Mouse (Mus musculus) embryonic facial prominence, embryonic 11.5 days (tissue): ENCODE measurements around the gene Tbc1d10a. TPM values are rescaled to one million over a fixed set of nuclear protein-coding genes. Genes with fewer than 3 reads are reported as not detected.

Experiments used
- ATAC-seq: fragments of 200-750 bp; cut with Nextera tagmentation; replicated peaks from 2 replicates; pipeline ENCODE4 v1.8.0; 2017; ENCODE audit warnings: low read depth; ENCODE audit not compliant: insufficient number of reproducible peaks, low FRiP score, low TSS enrichment
- DNase-seq: peaks from one replicate; pipeline ENCODE4 v3.0.0-alpha.2; 2015; ENCODE audit warnings: low spot score
- H3K27ac ChIP-seq: fragments of 300-500 bp; sonication (generic); replicated peaks from 2 replicates; pipeline ENCODE4 v1.5.1; 2014; ENCODE audit warnings: mild to moderate bottlenecking, low read depth, low read length, control low read depth
- H3K27me3 ChIP-seq: fragments of 300-500 bp; sonication (generic); 2 replicates; pipeline ENCODE4 v1.6.1; 2014; ENCODE audit warnings: mild to moderate bottlenecking, low read length, moderate library complexity, mixed read lengths; ENCODE audit not compliant: control insufficient read depth, insufficient read depth
- H3K36me3 ChIP-seq: fragments of 300-500 bp; sonication (generic); replicated peaks from 2 replicates; pipeline ENCODE4 v1.6.1; 2014; ENCODE audit warnings: low read depth, mild to moderate bottlenecking, low read length, moderate library complexity, mixed read lengths; ENCODE audit not compliant: control insufficient read depth, insufficient read depth
- H3K4me1 ChIP-seq: fragments of 300-500 bp; sonication (generic); 2 replicates; pipeline ENCODE4 v1.6.1; 2014; ENCODE audit warnings: low read length, mixed read lengths; ENCODE audit not compliant: control insufficient read depth, insufficient read depth
- H3K4me2 ChIP-seq: fragments of 300-500 bp; sonication (generic); 2 replicates; pipeline ENCODE4 v1.6.1; 2014; ENCODE audit warnings: low read depth, mild to moderate bottlenecking, control low read depth, low read length, moderate library complexity
- H3K4me3 ChIP-seq: fragments of 300-500 bp; sonication (generic); 2 replicates; pipeline ENCODE4 v1.5.1; 2014; ENCODE audit warnings: low read depth, low read length, control low read depth
- H3K9ac ChIP-seq: fragments of 300-500 bp; sonication (generic); replicated peaks from 2 replicates; pipeline ENCODE4 v1.6.1; 2014; ENCODE audit warnings: mild to moderate bottlenecking, control low read depth, low read length
- H3K9me3 ChIP-seq: fragments of 300-500 bp; sonication (generic); replicated peaks from 2 replicates; pipeline ENCODE4 v1.6.1; 2016; ENCODE audit warnings: mild to moderate bottlenecking, low read length, inconsistent platforms, mixed read lengths; ENCODE audit not compliant: control insufficient read depth
- WGBS: fragments of 180-500 bp; shearing (Covaris S2); extraction: QIAGEN DNeasy Blood & Tissue Kit; methylation state at CpG from one replicate; pipeline ENCODE4 v1.1.7; 2014; 5-methylcytosine and 5-hydroxymethylcytosine counted together
- microRNA-seq: library from miRNA; unstranded; fragments of <30 nt; microRNA quantifications from one replicate; pipeline ENCODE4, GENCODE M21; 2016; ENCODE audit warnings: borderline number of aligned reads
- polyA plus RNA-seq: library from polyadenylated mRNA; unstranded; fragments of >200 nt; fragmentation: Nextera tagmentation; extraction: Ambion mirVana; gene quantifications from 2 replicates; pipeline ENCODE4 v1.2.1, GENCODE M21; 2014

Tbc1d10a gene
- polyA plus RNA-seq, 1 experiment from 2014 or later, result 15.9 TPM

DNA sequence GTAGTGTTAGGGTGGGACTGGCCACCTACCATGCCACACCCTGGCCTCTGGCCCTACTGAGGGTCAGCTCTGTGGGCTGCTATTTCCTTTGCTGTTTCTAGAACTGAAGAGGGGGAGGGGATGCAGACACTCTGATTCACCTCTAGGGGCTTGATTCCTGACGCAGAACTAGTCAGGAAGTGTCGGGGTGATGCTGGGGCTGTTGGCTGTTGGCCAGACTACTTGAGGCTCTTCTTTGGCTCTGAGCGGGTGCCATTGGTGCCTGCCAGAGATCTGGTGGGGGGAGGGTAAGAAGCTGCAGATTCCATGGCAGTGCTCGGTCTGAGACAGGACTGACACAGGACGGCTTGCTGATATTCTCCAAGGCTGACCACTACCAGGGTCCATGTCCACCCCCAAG is 75.4 kb downstream of the Tbc1d10a start:
- DNase-seq, result peak; percentile 42

DNA sequence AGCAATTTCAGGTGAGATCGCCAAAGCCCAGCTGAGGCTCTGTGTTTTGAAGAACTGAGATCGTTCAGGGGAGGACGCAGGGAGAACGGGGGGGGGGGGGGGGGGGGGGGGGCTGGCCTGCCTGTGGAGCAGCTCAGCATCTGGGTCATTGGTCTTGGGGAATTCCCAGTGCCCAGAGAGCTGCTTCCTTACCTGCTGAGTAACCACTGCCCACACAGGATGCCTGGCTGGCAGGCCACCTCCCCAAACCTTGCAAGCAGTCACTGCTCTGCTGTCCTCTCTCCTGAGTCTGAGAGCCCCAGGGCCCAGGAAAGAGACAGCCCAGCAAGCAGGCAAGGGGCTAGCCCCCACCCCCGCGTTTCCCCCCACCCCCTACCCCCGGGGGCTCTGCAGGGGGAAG is 76.3 kb downstream of the Tbc1d10a start:
- ATAC-seq, result no peak
- H3K27ac ChIP-seq, result no peak overlapping the region
- no peaks in the 10 kb centered on the region for H3K36me3 ChIP-seq
- DNase-seq, result no peak
- peaks cover 33% of the 10 kb centered on the region for H3K27me3 ChIP-seq
- H3K9ac ChIP-seq, result no peak overlapping the region
- H3K9me3 ChIP-seq, result no peaks in the 10 kb centered on the region
- WGBS, result 21% methylated on average over 6 of the region's 7 CpGs
- H3K4me2 ChIP-seq, result no peak overlapping the region
- H3K4me1 ChIP-seq, result no peaks in the 10 kb centered on the region; the same call in 1 of the 2 replicates
- H3K4me3 ChIP-seq, result no peak overlapping the region

More for the DNA sequence above, 75.4 kb downstream of the Tbc1d10a start:
- Histone ChIP-seq H3K36me3 (no peaks in the 10 kb centered on the region), H3K27ac (no peak overlapping the region), H3K9me3 (no peaks in the 10 kb centered on the region), H3K9ac (no peak overlapping the region), H3K4me2 (no peak overlapping the region), H3K4me1 (no peaks in the 10 kb centered on the region), H3K4me3 (no peak overlapping the region), H3K27me3 (peaks cover 24% of the 10 kb centered on the region)
- ATAC-seq, result no peak
- 39% methylated on average over 5 of the region's 5 CpGs for WGBS

DNA sequence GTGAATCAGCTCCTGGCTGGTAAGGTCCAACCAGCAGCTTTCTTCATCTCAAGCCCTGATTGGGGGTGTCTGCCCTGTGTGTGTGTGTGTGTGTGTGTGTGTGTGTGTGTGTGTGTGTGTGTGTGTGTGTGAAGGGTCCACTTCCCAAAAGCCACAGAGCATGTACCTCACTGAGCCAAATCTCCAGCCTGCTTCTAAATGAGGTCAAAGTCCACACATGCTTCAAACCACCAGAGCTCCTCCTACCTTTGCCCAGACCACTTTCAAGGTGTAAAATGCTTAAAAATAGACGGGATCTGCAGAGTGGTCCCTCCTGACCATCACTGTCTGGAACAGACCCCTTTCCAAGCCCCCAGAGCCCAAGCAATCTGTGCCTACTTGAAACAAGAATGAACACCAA is 76.7 kb downstream of the Tbc1d10a start:
- Histone ChIP-seq H3K4me3 (no peak overlapping the region), H3K9me3 (no peaks in the 10 kb centered on the region), H3K36me3 (no peaks in the 10 kb centered on the region), H3K4me2 (no peak overlapping the region), H3K9ac (no peak overlapping the region), H3K27ac (no peak overlapping the region), H3K4me1 (no peaks in the 10 kb centered on the region; the same call in 1 of the 2 replicates), H3K27me3 (peaks cover 37% of the 10 kb centered on the region)
- no peak for DNase-seq
- no peak for ATAC-seq
- 13% methylated on average over 1 of the region's 1 CpGs for WGBS

DNA sequence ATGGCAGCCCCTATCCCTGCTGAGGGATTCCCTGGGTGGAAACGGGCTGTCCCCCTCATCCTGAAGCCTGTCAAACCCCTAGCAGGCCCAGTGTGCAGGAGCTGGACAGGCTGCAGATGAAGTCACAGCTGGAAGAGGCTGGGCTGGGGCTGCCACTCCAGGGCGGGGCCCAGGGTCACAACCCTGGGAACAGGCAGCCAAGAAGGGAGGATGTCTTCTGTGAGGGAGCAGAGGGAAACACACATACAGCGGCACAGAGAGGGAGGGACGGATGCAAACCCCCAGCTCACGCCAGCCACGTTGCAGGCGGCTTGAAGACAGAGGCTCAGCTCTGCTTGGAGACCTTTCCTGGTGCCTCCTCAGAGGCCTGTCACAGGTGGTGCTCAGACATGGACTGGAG is 77.5 kb downstream of the Tbc1d10a start:
- Histone ChIP-seq H3K27ac (no peak overlapping the region), H3K4me2 (no peak overlapping the region), H3K4me1 (no peaks in the 10 kb centered on the region; the same call in 1 of the 2 replicates), H3K9ac (no peak overlapping the region), H3K4me3 (no peak overlapping the region), H3K27me3 (peaks cover 37% of the 10 kb centered on the region), H3K9me3 (no peaks in the 10 kb centered on the region), H3K36me3 (no peaks in the 10 kb centered on the region)
- no peak for ATAC-seq
- 64% methylated on average over 7 of the region's 7 CpGs for WGBS
- no peak for DNase-seq

Small RNAs within 50 kb of the gene (microRNA-seq; reads per million reads assigned to microRNA genes)
- 9.9 reads per million, percentile 11 among the genes with 10 or more reads in this experiment for gene Mir3060

Other genes with a start within 250 kb of the Tbc1d10a start
- gene Pes1, start 222.8 kb upstream of the Tbc1d10a start, polyA plus RNA-seq, result 78.9 and 81.2 TPM in 2 replicates
- gene 4930556J24Rik, start 210.0 kb upstream of the Tbc1d10a start, polyA plus RNA-seq, result 0.18 TPM in 1 of 2 replicates, not detected in the other
- 0.63 and 0.99 TPM in 2 replicates for gene Gal3st1, start 203.2 kb upstream of the Tbc1d10a start, polyA plus RNA-seq
- not detected in 2 replicates for gene Sec14l4, start 155.3 kb upstream of the Tbc1d10a start, polyA plus RNA-seq
- not detected in 2 replicates for gene Sec14l3, start 121.9 kb upstream of the Tbc1d10a start, polyA plus RNA-seq
- gene Mtfp1, start 91.3 kb upstream of the Tbc1d10a start, polyA plus RNA-seq, result 6.7 and 8.7 TPM in 2 replicates
- gene Sec14l2, start 63.4 kb upstream of the Tbc1d10a start, polyA plus RNA-seq, result 1.3 and 1.5 TPM in 2 replicates
- 26.1 and 26.4 TPM in 2 replicates for gene Rnf215, start 51.6 kb upstream of the Tbc1d10a start, polyA plus RNA-seq
- gene Ccdc157, start 26.5 kb upstream of the Tbc1d10a start, polyA plus RNA-seq, result 3.5 and 3.6 TPM in 2 replicates
- gene Sf3a1, start 26.4 kb upstream of the Tbc1d10a start, polyA plus RNA-seq, result 82.7 and 84.6 TPM in 2 replicates
- gene Castor1, start 31.4 kb downstream of the Tbc1d10a start, polyA plus RNA-seq, result 1.7 and 2.3 TPM in 2 replicates
- not detected in 2 replicates for gene Osm, start 49.6 kb downstream of the Tbc1d10a start, polyA plus RNA-seq
- gene Lif, start 70.8 kb downstream of the Tbc1d10a start, polyA plus RNA-seq, result 0.07 and 0.14 TPM in 2 replicates